Mouse (Mus musculus) hematopoietic multipotent progenitor cell, adult 10-12 weeks (in vitro differentiated cells): ENCODE results near the gene Pagr1a. TPM values are rescaled to one million over a fixed set of nuclear protein-coding genes. Genes with fewer than 3 reads are reported as not detected.

ENCODE experiments used
- polyA plus RNA-seq: library from polyadenylated mRNA; stranded (reverse); fragments of >175 nt; gene quantifications from 2 replicates; pipeline ENCODE4 v1.2.3, GENCODE M21; 2012; ENCODE audit warnings: low replicate concordance

Gene Pagr1a
- polyA plus RNA-seq, result 4.2 and 54.7 TPM in 2 replicates

GRCm38 (mm10) chr7:127016971-127017949, at the start of gene Pagr1a:
Gene Pagr1a, minus strand, starts transcription at chr7:127017352.

GRCm38 (mm10) chr7:127041851-127042672, 24.9 kb upstream of the Pagr1a start, which contains the start of gene Kif22:
Gene Kif22, minus strand, starts transcription at chr7:127042471.

GRCm38 (mm10) chr7:127026984-127027726, 10.0 kb upstream of the Pagr1a start, which contains the start of gene Maz:
Gene Maz, minus strand, starts transcription at chr7:127027037.

GRCm38 (mm10) chr7:127020901-127021562, 3.9 kb upstream of the Pagr1a start, which contains the start of the genes Gm42742 and Prrt2:
Gene Gm42742, minus strand, starts transcription at chr7:127021097.
Gene Prrt2, minus strand, starts transcription at chr7:127021211.

GRCm38 (mm10) chr7:127016481-127016485, 869 bp downstream of the Pagr1a start, which contains the start of gene Pagr1b:
Gene Pagr1b, minus strand, starts transcription at chr7:127016484.

GRCm38 (mm10) chr7:127014320-127014719, 2.8 kb downstream of the Pagr1a start, which contains the start of gene Mvp:
Gene Mvp, minus strand, starts transcription at chr7:127014621.

GRCm38 (mm10) chr7:126975950-126976866, 40.9 kb downstream of the Pagr1a start, which contains the start of gene Cdiptos:
Gene Cdiptos, minus strand, starts transcription at chr7:126976098.

GRCm38 (mm10) chr7:126975893-126975949, 41.4 kb downstream of the Pagr1a start, which contains the start of gene Cdipt:
Gene Cdipt, plus strand, starts transcription at chr7:126975914.

Other genes with a start within 250 kb of the Pagr1a start
- 614 and 1,558 TPM in 2 replicates for gene Ypel3, start 240.4 kb downstream of the Pagr1a start, polyA plus RNA-seq
- gene Tbx6, start 235.9 kb downstream of the Pagr1a start, polyA plus RNA-seq, result 20.6 and 32.8 TPM in 2 replicates
- 144 and 186 TPM in 2 replicates for gene Ppp4c, start 224.9 kb downstream of the Pagr1a start, polyA plus RNA-seq
- gene Fam57b, start 219.7 kb downstream of the Pagr1a start, polyA plus RNA-seq, result 0.18 TPM in 1 of 2 replicates, not detected in the other
- gene 4930451I11Rik, start 185.7 kb downstream of the Pagr1a start, polyA plus RNA-seq, result not detected in 2 replicates
- not detected in 2 replicates for gene Doc2a, start 169.9 kb downstream of the Pagr1a start, polyA plus RNA-seq
- 46.3 and 48.6 TPM in 2 replicates for gene Hirip3, start 155.4 kb downstream of the Pagr1a start, polyA plus RNA-seq
- gene Ino80e, start 155.0 kb downstream of the Pagr1a start, polyA plus RNA-seq, result 411 and 521 TPM in 2 replicates
- 190 and 438 TPM in 2 replicates for gene Taok2, start 132.6 kb downstream of the Pagr1a start, polyA plus RNA-seq
- 94.2 and 130 TPM in 2 replicates for gene Tmem219, start 94.4 kb downstream of the Pagr1a start, polyA plus RNA-seq
- 30.5 and 84.4 TPM in 2 replicates for gene Kctd13, start 88.5 kb downstream of the Pagr1a start, polyA plus RNA-seq
- gene Asphd1, start 67.8 kb downstream of the Pagr1a start, polyA plus RNA-seq, result not detected in 2 replicates
- 2.3 and 3.7 TPM in 2 replicates for gene Sez6l2, start 66.8 kb downstream of the Pagr1a start, polyA plus RNA-seq
- gene Cdipt, start 41.4 kb downstream of the Pagr1a start, polyA plus RNA-seq, result 122 and 191 TPM in 2 replicates
- gene Cdiptos, start 41.3 kb downstream of the Pagr1a start, polyA plus RNA-seq, result 0.29 and 0.57 TPM in 2 replicates
- gene Mvp, start 2.7 kb downstream of the Pagr1a start, polyA plus RNA-seq, result 41.4 and 44.2 TPM in 2 replicates
- gene Pagr1b, start 868 bp downstream of the Pagr1a start, polyA plus RNA-seq, result 2.3 and 8.3 TPM in 2 replicates
- 120 and 325 TPM in 2 replicates for gene Gm42742, start 3.7 kb upstream of the Pagr1a start, polyA plus RNA-seq
- 1.7 and 5.9 TPM in 2 replicates for gene Prrt2, start 3.9 kb upstream of the Pagr1a start, polyA plus RNA-seq
- gene Maz, start 9.7 kb upstream of the Pagr1a start, polyA plus RNA-seq, result 317 and 823 TPM in 2 replicates
- gene Kif22, start 25.1 kb upstream of the Pagr1a start, polyA plus RNA-seq, result 2.6 and 9.1 TPM in 2 replicates
- gene Zg16, start 70.0 kb upstream of the Pagr1a start, polyA plus RNA-seq, result 0.27 TPM in 1 of 2 replicates, not detected in the other
- 271 and 357 TPM in 2 replicates for gene AI467606, start 74.0 kb upstream of the Pagr1a start, polyA plus RNA-seq
- 5.7 and 7.0 TPM in 2 replicates for gene Qprt, start 104.9 kb upstream of the Pagr1a start, polyA plus RNA-seq
- 81.8 and 125 TPM in 2 replicates for gene Spn, start 120.5 kb upstream of the Pagr1a start, polyA plus RNA-seq
- 63.2 and 81.0 TPM in 2 replicates for gene Cd2bp2, start 178.7 kb upstream of the Pagr1a start, polyA plus RNA-seq
- gene Tbc1d10b, start 191.1 kb upstream of the Pagr1a start, polyA plus RNA-seq, result 48.8 and 114 TPM in 2 replicates
- gene Mylpf, start 191.5 kb upstream of the Pagr1a start, polyA plus RNA-seq, result 3.8 TPM in 1 of 2 replicates, not detected in the other
- 19.8 and 21.6 TPM in 2 replicates for gene Zfp553, start 215.7 kb upstream of the Pagr1a start, polyA plus RNA-seq
- gene Sept1, start 215.8 kb upstream of the Pagr1a start, polyA plus RNA-seq, result 741 and 939 TPM in 2 replicates
- gene Zfp771, start 226.9 kb upstream of the Pagr1a start, polyA plus RNA-seq, result 30.4 and 62.4 TPM in 2 replicates
- 11.9 and 40.3 TPM in 2 replicates for gene Dctpp1, start 243.4 kb upstream of the Pagr1a start, polyA plus RNA-seq